Mouse (Mus musculus): ENCODE results near the gene Evi2a. TPM values are rescaled to one million over a fixed set of nuclear protein-coding genes. Genes with fewer than 3 reads are reported as not detected.

Gene Evi2a
- polyA plus RNA-seq (2017; shearing (Covaris generic)), result 29.8 TPM

DNA sequence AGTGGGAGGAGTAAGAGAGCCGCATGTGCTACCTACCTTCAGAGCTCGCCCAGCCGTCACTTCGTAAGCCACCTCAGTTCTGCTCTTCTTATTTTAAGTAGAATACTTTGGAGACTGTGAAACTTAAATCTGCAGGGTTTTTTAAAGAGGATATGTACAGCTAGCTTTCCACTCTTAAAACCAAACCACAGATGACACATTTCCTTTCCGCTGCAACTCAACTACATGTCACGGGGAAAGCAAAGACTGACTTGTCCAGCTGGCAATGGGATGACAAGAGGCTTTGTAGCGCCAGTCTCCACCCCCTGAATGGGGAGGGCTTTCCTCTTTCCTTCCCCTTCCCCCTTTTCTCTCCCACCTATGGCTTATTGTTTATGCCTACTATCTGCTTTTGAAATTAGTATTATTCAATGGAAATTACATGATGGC, at the start of gene Evi2a, which contains the start of gene Evi2:
Gene Evi2a (minus strand): TSS at position 277 of the 429 bp plus-strand sequence.
Gene Evi2 (minus strand): TSS at position 257 of the 429 bp plus-strand sequence.

GRCm38 (mm10) chr11:79523560-79524309, 6.7 kb downstream of the Evi2a start, which contains the start of gene Evi2b:
Gene Evi2b (minus strand): TSS chr11:79523762.

GRCm38 (mm10) chr11:79503845-79504244, 26.6 kb downstream of the Evi2a start, which contains the start of gene Omg:
Gene Omg (minus strand): TSS chr11:79504084.

Other genes with a start within 250 kb of the Evi2a start
- gene Gm9964, start 233.7 kb downstream of the Evi2a start, polyA plus RNA-seq (2017; shearing (Covaris generic)), result not detected
- 2.0 TPM for gene Nf1, start 190.9 kb downstream of the Evi2a start, polyA plus RNA-seq (2017; shearing (Covaris generic))
- not detected for gene Omg, start 26.5 kb downstream of the Evi2a start, polyA plus RNA-seq (2017; shearing (Covaris generic))
- 56.2 TPM for gene Evi2b, start 6.8 kb downstream of the Evi2a start, polyA plus RNA-seq (2017; shearing (Covaris generic))
- 3.7 TPM for gene Evi2, start within 50 bp of the Evi2a start, polyA plus RNA-seq (2017; shearing (Covaris generic))
- 26.9 TPM for gene Rab11fip4, start 60.6 kb upstream of the Evi2a start, polyA plus RNA-seq (2017; shearing (Covaris generic))

All from naive thymus-derived CD4-positive, alpha-beta T cell, adult 5 months (primary cell).